Mouse (Mus musculus) hindbrain, embryonic 16.5 days (tissue): ENCODE measurements at regions not wholly inside any gene's neighbourhood (a gene's known extent, or its start where the extent isn't known, plus 50 kb on each side); places are given as distances from the start of the nearest gene placed in this dataset.

Experiments
- ATAC-seq: fragments of 200-750 bp; cut with Nextera tagmentation; 2 replicates; pipeline ENCODE4 v1.8.0; 2017; ENCODE audit warnings: moderate TSS enrichment, moderate library complexity
- H3K27ac ChIP-seq: fragments of 300-500 bp; sonication (generic); 2 replicates; pipeline ENCODE4 v1.5.1; 2014; ENCODE audit warnings: low read depth, mild to moderate bottlenecking, control low read depth, low read length, moderate library complexity
- H3K27me3 ChIP-seq: fragments of 300-500 bp; sonication (generic); replicated peaks from 2 replicates; pipeline ENCODE4 v1.6.1; 2014; ENCODE audit warnings: low read length; ENCODE audit not compliant: control insufficient read depth, insufficient read depth
- H3K36me3 ChIP-seq: fragments of 300-500 bp; sonication (generic); 2 replicates; pipeline ENCODE4 v1.6.1; 2014; ENCODE audit warnings: mild to moderate bottlenecking, low read length, moderate library complexity, mixed read lengths; ENCODE audit not compliant: control insufficient read depth, insufficient read depth
- H3K4me1 ChIP-seq: fragments of 300-500 bp; sonication (generic); 2 replicates; pipeline ENCODE4 v1.6.1; 2014; ENCODE audit warnings: low read depth, low read length; ENCODE audit not compliant: control insufficient read depth, insufficient read depth
- H3K4me2 ChIP-seq: fragments of 300-500 bp; sonication (generic); 2 replicates; pipeline ENCODE4 v1.6.1; 2014; ENCODE audit warnings: mild to moderate bottlenecking, low read length, control low read depth, moderate library complexity
- H3K4me3 ChIP-seq: fragments of 300-500 bp; sonication (generic); 2 replicates; pipeline ENCODE4 v1.5.1; 2014; ENCODE audit warnings: mild to moderate bottlenecking, low read length, control low read depth, moderate library complexity
- H3K9ac ChIP-seq: fragments of 300-500 bp; sonication (generic); 2 replicates; pipeline ENCODE4 v1.6.1; 2014; ENCODE audit warnings: low read depth, mild to moderate bottlenecking, control low read depth, low read length, moderate library complexity
- H3K9me3 ChIP-seq: fragments of 300-500 bp; sonication (generic); 2 replicates; pipeline ENCODE4 v1.6.1; 2014; ENCODE audit warnings: mild to moderate bottlenecking, low read length, moderate library complexity; ENCODE audit not compliant: control insufficient read depth
- WGBS: fragments of 180-500 bp; shearing (Covaris S2); extraction: QIAGEN DNeasy Blood & Tissue Kit; methylation state at CpG from one replicate; pipeline ENCODE4 v1.1.7; 2014; 5-methylcytosine and 5-hydroxymethylcytosine counted together

- Histone ChIP-seq H3K36me3 (no peaks in the 10 kb centered on the region), H3K9ac (no peak overlapping the region), H3K4me3 (no peak overlapping the region), H3K4me2 (no peak overlapping the region), H3K27me3 (0 out of 2 replicates have a peak, but pooled peaks cover 2% of the 10 kb centered on the region), H3K27ac (no peak overlapping the region), H3K4me1 (peaks cover 7% of the 10 kb centered on the region), H3K9me3 (no peaks in the 10 kb centered on the region)
- no peak for ATAC-seq
- 75% methylated on average over 6 of the region's 7 CpGs for WGBS
Measured at GRCm38 (mm10) chr4:62777436-62777835, 187.9 kb upstream of the Zfp618 start.

DNA sequence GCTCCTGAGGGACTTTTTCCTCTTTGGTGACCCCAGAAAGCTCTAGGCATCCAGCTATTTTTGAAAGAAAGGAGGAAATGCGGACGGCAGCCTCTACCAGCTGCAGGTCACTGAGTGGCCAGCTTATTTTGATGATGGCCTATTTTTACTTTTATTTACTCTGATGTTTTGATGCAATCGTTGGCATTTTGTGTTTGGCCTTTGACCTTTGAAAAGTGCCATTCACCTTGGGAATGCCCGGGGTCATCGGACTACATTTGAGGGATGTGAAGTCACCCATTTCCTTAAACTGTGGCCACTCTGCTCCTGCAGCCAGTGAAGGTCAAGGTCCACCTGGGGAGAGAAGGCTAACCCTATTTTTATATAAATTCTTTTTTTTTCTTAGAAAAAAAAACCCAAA is 186.8 kb upstream of the Zfp618 start:
- no peaks in the 10 kb centered on the region for H3K36me3 ChIP-seq
- H3K4me1 ChIP-seq, result peaks cover 7% of the 10 kb centered on the region
- no peak overlapping the region for H3K27ac ChIP-seq
- 0 out of 2 replicates have a peak, but pooled peaks cover 2% of the 10 kb centered on the region for H3K27me3 ChIP-seq
- no peak overlapping the region for H3K4me3 ChIP-seq
- no peaks in the 10 kb centered on the region for H3K9me3 ChIP-seq
- no peak overlapping the region for H3K9ac ChIP-seq
- 81% methylated on average over 5 of the region's 5 CpGs for WGBS
- H3K4me2 ChIP-seq, result no peak overlapping the region
- no peak for ATAC-seq

- peak overlapping the region; percentile 70 for H3K4me2 ChIP-seq
- H3K9ac ChIP-seq, result peak overlapping the region; percentile 55
- peaks cover 7% of the 10 kb centered on the region for H3K4me1 ChIP-seq
- H3K27ac ChIP-seq, result no peak overlapping the region
- peak overlapping the region; percentile 43 for H3K4me3 ChIP-seq
- no peaks in the 10 kb centered on the region for H3K9me3 ChIP-seq
- H3K27me3 ChIP-seq, result 0 out of 2 replicates have a peak, but pooled peaks cover 2% of the 10 kb centered on the region
- ATAC-seq, result peak; percentile 91
- 2% methylated on average over 15 of the region's 15 CpGs for whole genome bisulfite sequencing
- H3K36me3 ChIP-seq, result no peaks in the 10 kb centered on the region
Measured at GRCm38 (mm10) chr4:62780409-62780808, 185.0 kb upstream of the Zfp618 start.

GRCm38 (mm10) chr4:62780837-62781236 is 184.5 kb upstream of the Zfp618 start:
- Histone ChIP-seq H3K27me3 (0 out of 2 replicates have a peak, but pooled peaks cover 2% of the 10 kb centered on the region), H3K4me2 (peak overlapping the region; percentile 70), H3K4me3 (peak overlapping the region; percentile 43), H3K36me3 (no peaks in the 10 kb centered on the region), H3K9me3 (no peaks in the 10 kb centered on the region), H3K4me1 (peaks cover 7% of the 10 kb centered on the region), H3K9ac (peak overlapping the region; percentile 55), H3K27ac (no peak overlapping the region)
- no peak; the same call in none of the 2 replicates for ATAC-seq
- 48% methylated on average over 9 of the region's 11 CpGs for WGBS

GRCm38 (mm10) chr4:62781309-62781800 is 184.0 kb upstream of the Zfp618 start:
- H3K36me3 ChIP-seq, result no peaks in the 10 kb centered on the region
- peaks cover 7% of the 10 kb centered on the region for H3K4me1 ChIP-seq
- H3K27ac ChIP-seq, result no peak overlapping the region
- WGBS, result 24% methylated on average over 8 of the region's 8 CpGs
- H3K27me3 ChIP-seq, result 0 out of 2 replicates have a peak, but pooled peaks cover 2% of the 10 kb centered on the region
- H3K4me2 ChIP-seq, result peak overlapping the region; percentile 70
- H3K4me3 ChIP-seq, result no peak overlapping the region; the same call in 1 of the 2 replicates
- no peak for ATAC-seq
- H3K9me3 ChIP-seq, result no peaks in the 10 kb centered on the region
- peak overlapping the region; percentile 55 for H3K9ac ChIP-seq

GRCm38 (mm10) chr4:62785711-62786110 is 179.7 kb upstream of the Zfp618 start:
- peaks cover 7% of the 10 kb centered on the region for H3K4me1 ChIP-seq
- ATAC-seq, result no peak
- no peaks in the 10 kb centered on the region for H3K36me3 ChIP-seq
- H3K4me2 ChIP-seq, result no peak overlapping the region
- H3K9me3 ChIP-seq, result no peaks in the 10 kb centered on the region
- H3K27ac ChIP-seq, result no peak overlapping the region
- H3K27me3 ChIP-seq, result no peaks in the 10 kb centered on the region
- no peak overlapping the region for H3K4me3 ChIP-seq
- 82% methylated on average over 7 of the region's 7 CpGs for WGBS
- no peak overlapping the region for H3K9ac ChIP-seq

DNA sequence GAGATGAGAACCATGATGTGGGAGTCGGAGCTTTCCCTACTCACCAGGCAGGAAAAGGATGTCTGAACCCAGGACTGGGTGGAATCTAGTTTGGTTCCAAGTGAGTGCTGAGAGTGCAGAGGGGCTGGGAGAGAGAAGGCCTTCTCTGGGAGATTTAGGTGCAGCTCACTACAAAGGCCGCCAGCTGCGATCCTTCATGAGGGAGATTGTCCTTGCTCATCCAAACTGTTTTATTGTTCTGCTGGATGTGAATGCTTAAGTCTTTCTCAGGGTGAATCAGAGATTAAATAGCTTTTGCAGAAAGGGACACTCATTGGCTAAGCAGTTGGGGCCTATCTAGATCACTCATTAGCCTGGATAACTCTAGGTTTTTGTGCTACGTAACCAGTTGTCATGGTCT is 175.7 kb upstream of the Zfp618 start:
- H3K27ac ChIP-seq, result no peak overlapping the region
- H3K36me3 ChIP-seq, result no peaks in the 10 kb centered on the region
- WGBS, result 71% methylated on average over 4 of the region's 4 CpGs

GRCm38 (mm10) chr4:62793582-62793981 is 171.8 kb upstream of the Zfp618 start:
- no peak overlapping the region for H3K27ac ChIP-seq
- H3K4me3 ChIP-seq, result no peak overlapping the region
- no peaks in the 10 kb centered on the region for H3K36me3 ChIP-seq
- H3K4me1 ChIP-seq, result no peaks in the 10 kb centered on the region
- H3K9ac ChIP-seq, result no peak overlapping the region
- no peaks in the 10 kb centered on the region for H3K27me3 ChIP-seq
- H3K4me2 ChIP-seq, result no peak overlapping the region
- H3K9me3 ChIP-seq, result no peaks in the 10 kb centered on the region
- WGBS, result 75% methylated on average over 5 of the region's 5 CpGs
- no peak for ATAC-seq

More for the DNA sequence above, 175.7 kb upstream of the Zfp618 start:
- Histone ChIP-seq H3K9ac (no peak overlapping the region), H3K9me3 (no peaks in the 10 kb centered on the region), H3K4me3 (no peak overlapping the region), H3K4me1 (no peaks in the 10 kb centered on the region), H3K4me2 (no peak overlapping the region), H3K27me3 (no peaks in the 10 kb centered on the region)
- ATAC-seq, result no peak

DNA sequence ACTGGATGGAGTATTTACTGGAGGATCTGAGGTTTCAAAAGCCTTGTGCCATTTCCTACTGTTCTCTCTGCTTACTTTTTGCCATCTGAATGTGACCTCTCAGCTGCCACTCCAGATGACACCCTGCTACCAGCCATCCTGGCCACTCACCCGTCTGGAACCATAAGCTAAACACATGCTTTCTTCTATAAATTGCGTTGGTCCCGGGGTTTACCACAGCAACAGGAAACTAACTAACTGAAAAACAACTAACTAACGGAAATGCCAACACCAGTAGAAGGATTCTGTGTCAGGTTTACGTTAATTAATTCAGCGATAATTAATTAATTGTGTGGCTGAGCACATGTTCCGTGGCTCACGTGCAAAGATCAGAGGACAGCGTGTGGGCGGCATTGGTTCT is 169.8 kb upstream of the Zfp618 start:
- WGBS, result 69% methylated on average over 10 of the region's 10 CpGs
- Histone ChIP-seq H3K9ac (no peak overlapping the region), H3K4me2 (no peak overlapping the region), H3K9me3 (no peaks in the 10 kb centered on the region), H3K27me3 (no peaks in the 10 kb centered on the region), H3K36me3 (no peaks in the 10 kb centered on the region), H3K4me1 (no peaks in the 10 kb centered on the region), H3K4me3 (no peak overlapping the region), H3K27ac (no peak overlapping the region)
- no peak for ATAC-seq
